Mouse (Mus musculus) kidney, adult 11 months (tissue): ENCODE data around the gene Col1a1.

Experiments
- DNase-seq: peaks from one replicate; pipeline ENCODE4 v3.0.0; 2022

Col1a1 gene

DNA sequence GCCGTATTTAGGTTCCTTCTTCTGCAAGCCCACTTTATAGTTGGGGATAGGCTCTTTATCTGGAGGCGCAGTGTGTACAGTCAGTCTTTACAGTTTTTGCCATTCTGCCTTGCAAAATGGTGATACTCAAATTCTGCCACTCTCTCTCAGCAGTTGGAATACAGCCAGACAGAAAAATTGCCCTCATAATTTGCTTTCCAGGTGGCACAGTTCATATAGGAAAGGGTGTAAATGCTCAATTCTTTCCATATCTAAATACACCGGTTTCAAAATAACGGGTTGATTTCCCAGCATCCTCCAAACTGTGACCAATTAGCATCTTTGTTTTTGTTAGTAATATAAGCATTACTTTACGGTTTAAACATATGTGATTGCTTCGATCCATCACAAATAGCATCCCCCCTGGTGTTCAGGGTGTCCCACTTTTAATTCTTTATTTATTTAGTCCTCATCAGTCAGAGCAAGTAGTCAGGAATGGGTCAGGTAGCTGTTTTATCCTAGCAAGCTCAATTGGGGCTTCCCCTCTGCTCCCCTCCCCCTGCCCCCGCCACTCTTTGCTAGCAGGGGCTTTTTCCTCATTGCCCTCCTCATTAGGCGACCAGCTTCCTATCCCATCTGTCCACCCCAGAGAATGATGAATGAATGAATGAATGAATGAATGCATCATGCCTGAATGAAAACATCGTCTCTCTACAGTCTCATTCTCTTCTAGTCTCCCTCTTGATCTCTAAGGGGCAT is 42.3 kb downstream of the Col1a1 start:
- DNase-seq: no peak

DNA sequence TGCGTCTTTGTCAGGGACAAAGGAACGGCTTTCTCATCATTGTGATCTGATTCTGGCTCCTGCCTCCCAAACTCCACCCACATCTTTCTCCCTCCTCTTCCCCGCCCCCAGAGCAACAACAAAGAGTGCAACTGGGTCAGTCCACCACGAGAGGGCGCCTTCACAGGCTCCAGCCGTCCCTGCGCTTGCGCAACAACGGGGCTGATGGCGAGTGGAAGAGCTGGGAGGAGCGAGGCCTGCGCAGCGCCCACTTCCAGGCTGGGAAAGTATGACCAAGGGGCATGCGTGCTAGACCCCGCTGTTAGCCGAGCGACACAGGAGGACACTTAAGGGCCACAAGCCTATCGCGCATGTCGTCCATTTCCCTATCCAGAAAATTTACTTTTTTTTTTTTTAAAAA is 42.9 kb downstream of the Col1a1 start:
- DNase-seq: peak; percentile 92

- DNase-seq: no peak
These were observed 43.6 kb downstream of the Col1a1 start for GRCm38 (mm10) chr11:94979462-94980179.

GRCm38 (mm10) chr11:94985140-94985539 is 49.1 kb downstream of the Col1a1 start:
- no peak for DNase-seq

- DNase-seq: no peak
These were observed 49.8 kb downstream of the Col1a1 start for GRCm38 (mm10) chr11:94985822-94986221.

- DNase-seq: no peak
These were observed 50.4 kb downstream of the Col1a1 start for GRCm38 (mm10) chr11:94986435-94986834.

DNA sequence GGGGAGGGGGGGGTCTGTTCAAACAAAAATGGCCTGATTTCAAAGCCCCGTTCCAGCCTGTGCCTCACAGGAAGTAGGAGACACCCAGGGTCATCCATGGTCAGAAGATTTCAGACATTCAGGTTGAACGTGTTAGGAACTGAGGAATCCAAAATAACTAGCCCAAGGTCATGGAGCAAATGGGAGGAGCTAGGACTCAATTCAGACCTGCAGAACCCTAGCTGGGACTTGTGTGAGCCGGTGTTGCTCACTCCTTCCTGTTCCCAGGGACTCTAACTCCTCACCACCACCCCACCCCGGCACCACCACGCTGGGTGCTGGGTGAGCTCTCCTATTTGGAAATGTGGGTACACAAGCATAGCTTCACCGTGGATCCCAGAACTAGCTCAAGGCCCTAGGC is 51.3 kb downstream of the Col1a1 start:
- no peak for DNase-seq

- DNase-seq: no peak
These were observed 51.8 kb downstream of the Col1a1 start for GRCm38 (mm10) chr11:94987851-94988250.

DNA sequence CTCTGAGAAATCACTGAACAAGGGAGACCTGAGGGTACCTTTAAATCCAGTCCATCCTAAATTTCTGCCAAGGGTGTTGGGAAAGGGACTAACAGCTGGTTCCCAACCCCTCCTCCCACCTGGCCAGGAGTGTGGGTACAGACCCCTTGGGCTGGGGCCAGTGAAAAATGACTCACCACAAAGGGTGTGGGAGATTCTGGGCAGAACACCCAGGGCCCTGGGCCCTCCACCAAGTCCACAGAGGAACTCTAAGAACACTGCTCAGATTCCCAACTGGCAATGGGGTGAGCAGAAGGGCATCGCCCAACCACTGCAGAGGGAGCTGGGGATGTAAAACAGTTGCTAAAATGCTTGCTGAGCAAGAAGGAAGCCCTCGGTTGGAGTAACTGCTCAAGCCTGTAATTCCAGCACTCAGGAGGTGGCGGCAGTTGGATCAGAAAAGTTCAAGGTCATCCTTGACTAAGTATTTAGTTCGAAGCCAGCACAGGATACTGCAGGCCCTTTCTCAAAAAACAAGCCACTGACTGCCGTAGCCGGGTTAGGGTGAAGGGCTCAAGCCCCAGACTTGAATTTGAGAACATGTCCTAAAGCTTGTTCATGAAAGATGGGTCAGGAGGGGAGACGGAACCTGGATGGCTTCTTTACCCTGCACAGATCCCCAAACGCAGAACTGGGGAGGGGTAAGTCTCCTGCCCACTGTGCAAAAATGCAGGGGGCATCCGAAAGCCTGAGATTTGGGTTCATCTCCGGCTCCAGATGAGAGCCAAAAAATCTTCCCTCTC is 52.9 kb downstream of the Col1a1 start:
- no peak for DNase-seq

GRCm38 (mm10) chr11:94989562-94990017 is 53.6 kb downstream of the Col1a1 start:
- DNase-seq: peak; percentile 84

- DNase-seq: no peak
These were observed 54.2 kb downstream of the Col1a1 start for GRCm38 (mm10) chr11:94990102-94990748.

- DNase-seq: peak; percentile 90
These were observed 54.9 kb downstream of the Col1a1 start, which contains the start of gene Ppp1r9b for GRCm38 (mm10) chr11:94990749-94991577. Ppp1r9b (plus strand) TSS chr11:94991035.

GRCm38 (mm10) chr11:94991641-94992479 is 55.8 kb downstream of the Col1a1 start:
- no peak for DNase-seq

DNA sequence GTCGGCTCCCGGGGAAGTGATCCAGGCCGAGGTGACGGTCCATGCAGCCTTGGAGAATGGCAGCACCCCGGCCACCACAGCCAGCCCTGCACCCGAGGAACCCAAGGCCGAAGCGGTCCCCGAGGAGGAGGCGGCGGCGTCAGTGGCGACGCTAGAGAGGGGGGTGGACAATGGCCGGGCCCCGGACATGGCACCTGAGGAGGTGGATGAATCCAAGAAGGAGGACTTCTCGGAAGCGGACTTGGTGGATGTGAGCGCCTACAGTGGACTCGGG is 56.4 kb downstream of the Col1a1 start:
- no peak for DNase-seq

DNA sequence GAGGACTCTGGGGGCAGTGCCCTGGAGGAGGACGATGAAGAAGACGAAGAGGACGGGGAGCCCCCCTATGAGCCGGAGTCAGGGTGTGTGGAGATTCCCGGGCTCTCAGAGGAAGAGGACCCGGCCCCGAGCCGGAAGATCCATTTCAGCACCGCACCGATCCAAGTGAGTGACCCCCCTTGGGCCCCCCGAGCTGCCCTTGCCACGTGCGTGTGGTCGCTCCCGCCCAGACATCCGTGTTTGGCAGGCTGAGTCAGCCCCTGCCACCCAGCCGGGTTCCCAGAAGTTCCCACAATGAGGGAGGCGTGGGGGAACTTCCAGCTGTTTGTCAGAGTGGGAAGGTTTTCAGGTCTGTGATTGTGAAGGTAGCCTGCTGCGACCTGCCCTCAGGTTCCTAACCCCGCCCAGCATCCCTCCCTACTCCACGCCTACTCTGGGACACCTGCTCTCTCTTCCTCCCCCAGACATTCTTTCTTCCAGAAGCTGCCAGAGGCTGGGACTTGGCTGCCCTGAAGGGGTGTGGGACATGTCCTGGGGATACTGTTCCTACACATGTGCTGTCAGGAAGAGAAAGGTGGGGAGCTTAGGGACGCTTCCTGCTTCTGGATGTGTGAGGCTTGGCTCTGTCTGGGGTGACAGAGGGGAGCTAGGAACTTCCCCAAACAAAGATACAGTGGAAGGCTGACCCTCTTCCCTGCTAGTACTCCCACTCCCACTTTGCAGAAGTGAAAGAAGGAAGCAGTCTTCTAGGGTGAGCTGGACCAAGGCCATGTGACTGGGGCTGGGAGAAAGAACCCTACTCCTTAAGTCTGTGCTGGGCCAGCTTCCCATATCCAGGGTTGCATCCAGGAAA is 57.0 kb downstream of the Col1a1 start:
- peak; percentile 72 for DNase-seq

DNA sequence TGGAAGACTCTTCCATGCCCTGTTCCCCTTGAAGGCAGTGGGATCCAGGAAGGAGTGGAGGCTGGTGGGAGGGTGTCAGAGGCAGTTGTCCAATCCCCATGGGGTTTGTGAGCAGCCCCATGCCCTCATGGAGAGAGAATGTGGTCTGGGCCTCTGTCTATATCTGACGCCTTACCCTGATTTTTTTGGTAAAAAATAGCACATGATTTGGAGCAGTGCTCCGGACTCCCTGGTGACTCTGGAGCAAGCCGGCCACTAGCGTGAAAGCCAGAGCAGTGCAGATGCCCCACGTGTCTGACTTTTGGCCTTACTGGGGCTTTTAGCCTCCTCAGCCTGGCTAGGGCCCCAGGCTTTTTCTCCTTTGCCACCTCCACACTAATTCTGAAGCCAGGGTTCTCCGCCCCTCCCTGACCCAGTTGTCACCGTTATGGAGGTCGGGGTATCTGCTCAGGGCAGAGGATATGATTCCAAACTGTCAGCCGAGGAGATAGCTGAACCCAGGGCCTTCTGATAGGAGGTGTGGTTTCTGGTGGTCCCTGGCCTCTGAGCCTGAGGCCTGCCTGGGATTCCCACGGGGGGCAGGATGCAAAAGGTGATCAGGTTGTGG is 58.3 kb downstream of the Col1a1 start:
- DNase-seq: no peak

DNA sequence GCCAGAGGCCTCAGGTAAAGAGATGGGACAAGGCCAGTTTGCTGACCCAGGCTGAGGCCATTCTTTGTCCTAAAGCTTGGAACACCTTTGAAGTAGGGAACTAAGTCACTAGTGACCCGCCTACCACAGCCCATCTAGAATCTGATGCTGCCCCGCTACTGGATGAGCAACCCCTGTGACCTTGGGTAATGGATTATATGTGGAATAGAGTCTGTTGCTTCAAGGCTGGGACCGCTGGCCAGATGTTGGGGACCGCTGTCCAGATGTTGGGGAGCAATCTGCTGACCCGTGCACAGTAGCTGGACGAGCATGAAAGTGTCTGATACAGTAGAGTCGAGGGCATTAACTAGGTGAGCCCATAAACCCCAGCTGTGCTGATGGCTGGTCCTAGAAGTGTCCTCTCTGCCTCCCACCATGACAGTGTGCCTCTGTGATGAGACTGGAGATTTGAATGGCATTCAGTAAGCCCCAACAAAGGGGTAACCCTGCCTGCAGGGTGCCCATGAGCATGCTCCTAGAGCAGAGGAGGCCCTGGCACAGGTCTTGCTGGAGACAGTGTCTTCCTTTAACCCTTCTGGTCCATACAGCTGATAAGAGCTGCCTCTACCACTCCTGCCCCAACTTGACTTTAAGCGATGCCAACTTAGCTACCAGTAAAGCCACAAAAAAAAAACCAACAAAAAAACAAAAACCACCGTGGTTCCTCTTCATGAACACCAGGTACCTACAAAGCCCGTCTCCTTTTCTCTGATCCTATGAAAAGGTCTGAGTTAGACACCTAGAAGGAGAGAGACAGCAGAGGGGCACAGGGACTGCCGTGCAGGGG is 59.1 kb downstream of the Col1a1 start:
- DNase-seq: no peak

DNA sequence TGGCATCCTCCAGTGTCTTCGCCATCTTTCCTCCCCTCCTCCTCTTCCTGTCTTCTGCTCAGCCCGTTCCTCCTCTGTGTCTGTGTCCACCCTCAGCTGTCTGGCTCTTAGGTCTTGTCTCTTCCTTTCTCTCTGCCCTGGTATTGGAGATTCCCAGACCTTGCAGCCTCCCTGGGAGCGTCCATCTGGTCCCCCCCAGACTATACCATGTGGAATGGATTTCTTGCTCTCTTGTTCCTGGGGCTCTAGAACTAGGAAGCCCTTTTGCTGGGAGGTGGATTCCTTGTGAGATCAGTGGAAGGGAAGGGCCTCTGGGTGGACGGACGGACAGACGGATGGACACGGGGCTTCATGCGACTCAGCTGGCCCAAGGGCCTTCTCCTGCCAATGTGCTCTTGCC is 60.1 kb downstream of the Col1a1 start:
- DNase-seq: no peak

DNA sequence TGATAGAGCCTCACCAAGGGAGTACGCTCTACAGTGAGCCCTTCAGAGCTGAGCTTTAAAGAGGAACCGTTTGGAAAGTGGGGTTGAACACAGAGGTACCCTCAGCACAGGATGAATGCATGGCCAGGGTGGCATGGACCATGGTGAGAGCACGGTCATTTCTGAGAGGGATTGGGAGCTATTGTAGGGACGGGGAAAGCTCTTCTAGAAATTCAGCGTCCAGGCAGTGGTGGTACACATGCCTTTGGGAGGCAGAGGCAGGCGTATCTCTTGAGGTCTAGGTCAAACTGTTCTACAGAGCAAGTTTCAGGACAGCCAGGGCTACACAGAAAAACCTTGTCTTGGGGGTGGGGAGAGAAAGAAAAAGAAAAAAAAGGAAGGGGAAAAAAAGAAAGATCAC is 61.0 kb downstream of the Col1a1 start:
- no peak for DNase-seq
